Mouse (Mus musculus): Measurements from ENCODE around the gene Hsd17b13. TPM values are rescaled to one million over a fixed set of nuclear protein-coding genes. Genes with fewer than 3 reads are reported as not detected.
"Not testable (repeated sequence)": the region's sequence is repeated elsewhere in the genome, so short reads cannot be mapped to it uniquely, and the experiment has no call there.

Hsd17b13 gene
- polyA plus RNA-seq, 1 experiment from 2014 or later, result 0.11 TPM

GRCm38 (mm10) chr5:103936906-103937589 lies 40.2 kb downstream of the Hsd17b13 start:
- no peak overlapping the region for H3K4me3 ChIP-seq (ENCODE audit: low read length)
- WGBS, result 28% methylated on average over 14 of the region's 14 CpGs
- H3K27ac ChIP-seq (ENCODE audit: low read length), result peak overlapping the region; percentile 63
- H3K9me3 ChIP-seq (replicated peaks; ENCODE audit: control insufficient read depth, low read length), result no peaks in the 10 kb centered on the region
- H3K4me1 ChIP-seq (ENCODE audit: control insufficient read depth, insufficient read depth, low read length), result peaks cover 13% of the 10 kb centered on the region; the same call in 1 of the 2 replicates
- H3K36me3 ChIP-seq (ENCODE audit: control insufficient read depth, insufficient read depth), result no peaks in the 10 kb centered on the region
- peak; percentile 67 for ATAC-seq (replicated peaks; ENCODE audit: extremely low read depth, insufficient read depth, low FRiP score)
- no peaks in the 10 kb centered on the region for H3K27me3 ChIP-seq (ENCODE audit: control insufficient read depth, insufficient read depth, low read length)
- H3K4me2 ChIP-seq (ENCODE audit: low read depth, low read length), result 0 out of 2 replicates have a peak overlapping the region, but pooled peaks have one; percentile 11
- no peak overlapping the region for H3K9ac ChIP-seq (ENCODE audit: low read length)

DNA sequence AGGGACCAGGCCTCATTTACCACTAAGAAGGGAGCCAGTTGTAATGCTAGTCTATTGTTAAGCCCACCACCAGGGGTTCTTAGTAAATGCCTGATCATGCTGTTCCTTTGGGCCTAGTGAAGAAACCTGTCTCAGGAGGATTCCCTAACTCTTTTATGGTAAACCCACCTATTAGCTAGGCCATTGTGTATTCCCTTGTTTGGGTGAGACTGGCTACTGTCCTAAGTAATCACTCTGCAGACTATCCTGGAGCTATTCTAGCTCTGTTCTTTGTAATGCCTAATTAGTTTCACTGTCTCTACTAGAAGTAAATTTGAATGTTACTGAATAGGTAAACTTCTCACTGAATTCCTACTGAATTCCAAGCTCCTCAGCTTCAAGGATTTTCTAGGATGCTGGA lies 45.3 kb downstream of the Hsd17b13 start:
- H3K4me1 ChIP-seq (ENCODE audit: control insufficient read depth, insufficient read depth, low read length); H3K27me3 ChIP-seq (ENCODE audit: control insufficient read depth, insufficient read depth, low read length); H3K27ac ChIP-seq (ENCODE audit: low read length); H3K4me3 ChIP-seq (ENCODE audit: low read length); H3K9me3 ChIP-seq (replicated peaks; ENCODE audit: control insufficient read depth, low read length); ATAC-seq (replicated peaks; ENCODE audit: extremely low read depth, insufficient read depth, low FRiP score); H3K36me3 ChIP-seq (ENCODE audit: control insufficient read depth, insufficient read depth); H3K4me2 ChIP-seq (ENCODE audit: low read depth, low read length); H3K9ac ChIP-seq (ENCODE audit: low read length): not testable (repeated sequence)

GRCm38 (mm10) chr5:103930511-103930910 lies 46.7 kb downstream of the Hsd17b13 start:
- Histone ChIP-seq H3K4me3 (ENCODE audit: low read length) (no peak overlapping the region), H3K27me3 (ENCODE audit: control insufficient read depth, insufficient read depth, low read length) (no peaks in the 10 kb centered on the region), H3K36me3 (ENCODE audit: control insufficient read depth, insufficient read depth) (no peaks in the 10 kb centered on the region), H3K27ac (ENCODE audit: low read length) (no peak overlapping the region), H3K4me2 (ENCODE audit: low read depth, low read length) (no peak overlapping the region), H3K9me3 (replicated peaks; ENCODE audit: control insufficient read depth, low read length) (no peaks in the 10 kb centered on the region), H3K4me1 (ENCODE audit: control insufficient read depth, insufficient read depth, low read length) (peaks cover 3% of the 10 kb centered on the region), H3K9ac (ENCODE audit: low read length) (no peak overlapping the region)
- ATAC-seq (replicated peaks; ENCODE audit: extremely low read depth, insufficient read depth, low FRiP score), result no peak
- 76% methylated on average over 5 of the region's 5 CpGs for WGBS

GRCm38 (mm10) chr5:103928196-103928550 lies 49.0 kb downstream of the Hsd17b13 start:
- Histone ChIP-seq H3K4me2 (ENCODE audit: low read depth, low read length) (peak overlapping the region; percentile 75), H3K9me3 (replicated peaks; ENCODE audit: control insufficient read depth, low read length) (no peaks in the 10 kb centered on the region), H3K9ac (ENCODE audit: low read length) (peak overlapping the region; percentile 77; the same call in 1 of the 2 replicates), H3K4me1 (ENCODE audit: control insufficient read depth, insufficient read depth, low read length) (peaks cover 3% of the 10 kb centered on the region), H3K4me3 (ENCODE audit: low read length) (no peak overlapping the region), H3K27me3 (ENCODE audit: control insufficient read depth, insufficient read depth, low read length) (no peaks in the 10 kb centered on the region), H3K27ac (ENCODE audit: low read length) (no peak overlapping the region), H3K36me3 (ENCODE audit: control insufficient read depth, insufficient read depth) (no peaks in the 10 kb centered on the region)
- ATAC-seq (replicated peaks; ENCODE audit: extremely low read depth, insufficient read depth, low FRiP score), result no peak
- 65% methylated on average over 7 of the region's 7 CpGs for WGBS

DNA sequence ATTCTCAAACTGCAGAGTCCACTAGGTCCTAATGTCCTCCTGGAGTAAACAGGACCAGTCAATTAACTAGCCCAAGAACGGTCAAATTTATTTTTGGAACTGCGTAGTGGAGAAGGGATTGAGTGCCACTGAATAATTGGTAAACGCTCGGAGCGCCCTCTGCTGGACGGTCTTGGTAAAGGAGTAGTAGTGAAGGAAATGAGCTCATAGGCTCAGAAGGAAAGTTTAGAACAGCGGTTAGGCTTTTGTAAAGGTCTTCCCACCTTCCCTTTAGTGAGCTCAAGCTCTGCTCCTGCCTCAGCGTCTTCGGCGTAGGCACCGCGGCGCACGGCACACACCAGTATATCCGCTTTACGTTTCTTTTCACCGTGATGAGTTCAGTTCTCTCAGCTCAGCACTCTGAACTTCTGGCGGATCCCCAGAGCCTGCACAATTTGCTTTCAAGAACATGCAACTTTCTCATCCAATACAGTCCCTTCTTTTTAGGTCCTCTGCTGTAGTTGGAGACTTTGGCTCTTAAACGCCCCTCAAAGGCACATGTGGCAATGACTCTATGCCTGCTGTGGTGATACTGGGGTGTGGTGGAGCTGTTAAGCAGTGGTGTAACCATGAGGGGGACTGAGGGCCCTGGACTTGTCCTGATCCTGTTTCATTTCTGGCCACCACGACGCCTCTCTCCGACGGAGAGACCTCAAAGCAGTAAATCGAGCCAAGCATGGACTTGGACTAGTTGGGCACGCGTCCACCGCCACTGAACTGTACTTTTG lies 49.6 kb downstream of the Hsd17b13 start:
- H3K36me3 ChIP-seq (ENCODE audit: control insufficient read depth, insufficient read depth), result no peaks in the 10 kb centered on the region
- peak overlapping the region; percentile 71 for H3K27ac ChIP-seq (ENCODE audit: low read length)
- no peaks in the 10 kb centered on the region for H3K9me3 ChIP-seq (replicated peaks; ENCODE audit: control insufficient read depth, low read length)
- H3K9ac ChIP-seq (ENCODE audit: low read length), result peak overlapping the region; percentile 77
- 21% methylated on average over 27 of the region's 27 CpGs for WGBS
- H3K4me2 ChIP-seq (ENCODE audit: low read depth, low read length), result peak overlapping the region; percentile 75
- peaks cover 3% of the 10 kb centered on the region for H3K4me1 ChIP-seq (ENCODE audit: control insufficient read depth, insufficient read depth, low read length)
- H3K4me3 ChIP-seq (ENCODE audit: low read length), result peak overlapping the region; percentile 48
- H3K27me3 ChIP-seq (ENCODE audit: control insufficient read depth, insufficient read depth, low read length), result no peaks in the 10 kb centered on the region
- peak; percentile 68 for ATAC-seq (replicated peaks; ENCODE audit: extremely low read depth, insufficient read depth, low FRiP score)

DNA sequence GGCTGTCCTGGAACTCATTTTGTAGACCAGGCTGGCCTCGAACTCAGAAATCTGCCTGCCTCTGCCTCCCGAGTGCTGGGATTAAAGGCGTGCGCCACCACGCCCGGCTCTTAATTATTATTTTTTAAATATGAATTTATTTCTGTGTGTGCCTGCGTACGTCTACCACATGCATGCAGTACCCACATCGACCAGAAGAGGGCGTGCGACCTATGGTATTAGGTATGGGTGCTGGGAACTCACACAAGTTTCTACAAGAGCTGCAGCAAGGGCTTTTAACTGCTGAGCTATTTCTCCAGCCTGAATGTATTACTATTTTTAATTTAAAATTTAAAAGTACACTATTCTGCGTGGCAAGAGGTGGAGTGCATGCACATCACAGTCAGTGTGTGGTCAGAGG lies 50.8 kb downstream of the Hsd17b13 start:
- Histone ChIP-seq H3K27me3 (ENCODE audit: control insufficient read depth, insufficient read depth, low read length) (no peaks in the 10 kb centered on the region), H3K27ac (ENCODE audit: low read length) (no peak overlapping the region), H3K9me3 (replicated peaks; ENCODE audit: control insufficient read depth, low read length) (no peaks in the 10 kb centered on the region), H3K4me3 (ENCODE audit: low read length) (no peak overlapping the region), H3K36me3 (ENCODE audit: control insufficient read depth, insufficient read depth) (no peaks in the 10 kb centered on the region), H3K9ac (ENCODE audit: low read length) (no peak overlapping the region), H3K4me2 (ENCODE audit: low read depth, low read length) (no peak overlapping the region), H3K4me1 (ENCODE audit: control insufficient read depth, insufficient read depth, low read length) (peaks cover 3% of the 10 kb centered on the region)
- no peak for ATAC-seq (replicated peaks; ENCODE audit: extremely low read depth, insufficient read depth, low FRiP score)
- WGBS, result 63% methylated on average over 11 of the region's 12 CpGs

GRCm38 (mm10) chr5:103923755-103924154 lies 53.5 kb downstream of the Hsd17b13 start:
- Histone ChIP-seq H3K27me3 (ENCODE audit: control insufficient read depth, insufficient read depth, low read length) (no peaks in the 10 kb centered on the region), H3K36me3 (ENCODE audit: control insufficient read depth, insufficient read depth) (no peaks in the 10 kb centered on the region), H3K4me2 (ENCODE audit: low read depth, low read length) (no peak overlapping the region), H3K4me3 (ENCODE audit: low read length) (no peak overlapping the region), H3K9ac (ENCODE audit: low read length) (no peak overlapping the region), H3K27ac (ENCODE audit: low read length) (no peak overlapping the region), H3K4me1 (ENCODE audit: control insufficient read depth, insufficient read depth, low read length) (peaks cover 3% of the 10 kb centered on the region), H3K9me3 (replicated peaks; ENCODE audit: control insufficient read depth, low read length) (no peaks in the 10 kb centered on the region)
- 59% methylated on average over 2 of the region's 2 CpGs for WGBS
- ATAC-seq (replicated peaks; ENCODE audit: extremely low read depth, insufficient read depth, low FRiP score), result no peak

GRCm38 (mm10) chr5:103923101-103923500 lies 54.1 kb downstream of the Hsd17b13 start:
- Histone ChIP-seq H3K27ac (ENCODE audit: low read length) (no peak overlapping the region), H3K27me3 (ENCODE audit: control insufficient read depth, insufficient read depth, low read length) (no peaks in the 10 kb centered on the region), H3K9me3 (replicated peaks; ENCODE audit: control insufficient read depth, low read length) (no peaks in the 10 kb centered on the region), H3K9ac (ENCODE audit: low read length) (no peak overlapping the region), H3K4me2 (ENCODE audit: low read depth, low read length) (no peak overlapping the region), H3K4me1 (ENCODE audit: control insufficient read depth, insufficient read depth, low read length) (peaks cover 3% of the 10 kb centered on the region), H3K36me3 (ENCODE audit: control insufficient read depth, insufficient read depth) (no peaks in the 10 kb centered on the region), H3K4me3 (ENCODE audit: low read length) (no peak overlapping the region)
- no peak for ATAC-seq (replicated peaks; ENCODE audit: extremely low read depth, insufficient read depth, low FRiP score)
- 75% methylated on average over 6 of the region's 6 CpGs for WGBS

DNA sequence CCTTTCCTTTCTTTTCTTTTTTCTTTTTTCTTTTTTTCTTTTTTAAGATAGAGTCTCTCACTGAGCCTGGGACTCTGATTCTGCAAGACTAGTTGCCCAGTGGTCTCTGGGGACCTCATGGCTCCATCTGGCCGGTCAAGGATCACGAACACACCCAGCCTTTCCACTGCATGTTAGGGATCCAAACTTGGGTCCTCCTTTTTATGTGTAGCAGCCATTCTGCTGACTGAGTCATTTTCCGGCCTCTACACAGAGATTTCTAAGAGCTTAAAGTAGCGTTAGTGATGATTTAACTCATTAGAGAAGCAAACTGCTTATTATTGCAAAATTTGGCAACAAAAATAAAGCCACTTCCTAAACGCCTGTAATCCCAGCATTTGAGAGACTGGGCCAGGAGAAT lies 54.8 kb downstream of the Hsd17b13 start:
- no peaks in the 10 kb centered on the region; the same call in 1 of the 2 replicates for H3K4me1 ChIP-seq (ENCODE audit: control insufficient read depth, insufficient read depth, low read length)
- 70% methylated on average over 5 of the region's 5 CpGs for WGBS
- no peak overlapping the region for H3K4me3 ChIP-seq (ENCODE audit: low read length)
- H3K9ac ChIP-seq (ENCODE audit: low read length), result no peak overlapping the region
- no peak overlapping the region for H3K4me2 ChIP-seq (ENCODE audit: low read depth, low read length)
- H3K36me3 ChIP-seq (ENCODE audit: control insufficient read depth, insufficient read depth), result no peaks in the 10 kb centered on the region
- H3K27ac ChIP-seq (ENCODE audit: low read length), result no peak overlapping the region
- no peak for ATAC-seq (replicated peaks; ENCODE audit: extremely low read depth, insufficient read depth, low FRiP score)
- H3K27me3 ChIP-seq (ENCODE audit: control insufficient read depth, insufficient read depth, low read length), result no peaks in the 10 kb centered on the region
- H3K9me3 ChIP-seq (replicated peaks; ENCODE audit: control insufficient read depth, low read length), result no peaks in the 10 kb centered on the region
